Mouse (Mus musculus) neutrophil, adult 5-6 weeks (primary cell): ENCODE measurements around the gene Sarnp. TPM values are rescaled to one million over a fixed set of nuclear protein-coding genes. Genes with fewer than 3 reads are reported as not detected.
"Not testable (repeated sequence)": the region's sequence is repeated elsewhere in the genome, so short reads cannot be mapped to it uniquely, and the experiment has no call there.

Experiments used
- ATAC-seq: fragments of 151-379, 151-347 bp; 2 replicates; pipeline ENCODE4 v1.8.0; 2017; ENCODE audit warnings: mild to moderate bottlenecking, moderate TSS enrichment; ENCODE audit not compliant: insufficient number of reproducible peaks, poor library complexity, low FRiP score, severe bottlenecking; ENCODE audit errors: extremely low read depth
- total RNA-seq: library from RNA; stranded (forward); fragments of 200-1000 nt; gene quantifications from 2 replicates; pipeline ENCODE4 v1.2.3, GENCODE M21; 2017

Sarnp gene
- total RNA-seq, 1 experiment from 2014 or later: 77.9 TPM

GRCm38 (mm10) chr10:128806086-128806485 lies 11.0 kb upstream of the Sarnp start:
- no peak for ATAC-seq

GRCm38 (mm10) chr10:128807018-128807417 lies 10.1 kb upstream of the Sarnp start:
- no peak for ATAC-seq

GRCm38 (mm10) chr10:128820217-128820616 lies 3.1 kb downstream of the Sarnp start:
- ATAC-seq: no peak

GRCm38 (mm10) chr10:128821358-128822056 lies 4.4 kb downstream of the Sarnp start, which contains the start of gene Ormdl2:
TSS of gene Ormdl2 (minus strand) at chr10:128821645.
- peak; percentile 99 for ATAC-seq

GRCm38 (mm10) chr10:128822135-128822534 lies 5.0 kb downstream of the Sarnp start:
- no peak for ATAC-seq

GRCm38 (mm10) chr10:128823087-128823486 lies 6.0 kb downstream of the Sarnp start:
- ATAC-seq: not testable (repeated sequence)

GRCm38 (mm10) chr10:128823821-128824220 lies 6.7 kb downstream of the Sarnp start:
- ATAC-seq: no peak

- ATAC-seq: no peak
Observed at GRCm38 (mm10) chr10:128837400-128837799, 20.3 kb downstream of the Sarnp start.

GRCm38 (mm10) chr10:128839434-128839833 lies 22.3 kb downstream of the Sarnp start:
- no peak for ATAC-seq

- no peak for ATAC-seq
Observed at GRCm38 (mm10) chr10:128840612-128841011, 23.5 kb downstream of the Sarnp start.

GRCm38 (mm10) chr10:128843260-128843659 lies 26.1 kb downstream of the Sarnp start:
- no peak for ATAC-seq

GRCm38 (mm10) chr10:128845516-128845915 lies 28.4 kb downstream of the Sarnp start:
- ATAC-seq: 0 out of 2 replicates have a peak, but pooled peaks have one; percentile 41

- no peak for ATAC-seq
Observed at GRCm38 (mm10) chr10:128846664-128847063, 29.5 kb downstream of the Sarnp start.

GRCm38 (mm10) chr10:128848426-128848825 lies 31.3 kb downstream of the Sarnp start:
- no peak for ATAC-seq

GRCm38 (mm10) chr10:128850339-128850738 lies 33.2 kb downstream of the Sarnp start:
- ATAC-seq: no peak

GRCm38 (mm10) chr10:128861176-128861575 lies 44.0 kb downstream of the Sarnp start:
- 0 out of 2 replicates have a peak, but pooled peaks have one; percentile 41 for ATAC-seq

- no peak for ATAC-seq
Observed at GRCm38 (mm10) chr10:128866042-128866441, 48.9 kb downstream of the Sarnp start.

- ATAC-seq: no peak
Observed at GRCm38 (mm10) chr10:128866518-128866917, 49.4 kb downstream of the Sarnp start.

GRCm38 (mm10) chr10:128870341-128870740 lies 53.2 kb downstream of the Sarnp start:
- ATAC-seq: no peak

GRCm38 (mm10) chr10:128878291-128878690 lies 61.2 kb downstream of the Sarnp start:
- ATAC-seq: no peak

- ATAC-seq: no peak
Observed at GRCm38 (mm10) chr10:128878811-128879210, 61.7 kb downstream of the Sarnp start.
